Mouse (Mus musculus): ENCODE data around the gene Snx27. TPM values are rescaled to one million over a fixed set of nuclear protein-coding genes. Genes with fewer than 3 reads are reported as not detected.

Gene Snx27
- 10 to 100 TPM; 25.3 to 25.9 TPM for total RNA-seq (2021)
- long read RNA-seq, experiment 1, partial matches to known transcripts, result 0 of 4 reads
- long read RNA-seq, experiment 1, other reads (novel, unspliced or antisense), result 4 of 4 reads
- long read RNA-seq, experiment 2, full-length matches to known transcripts, result 2 of 8 reads
- long read RNA-seq, experiment 2, partial matches to known transcripts, result 0 of 8 reads
- long read RNA-seq, experiment 2, other reads (novel, unspliced or antisense), result 6 of 8 reads

- intact Hi-C loops (cut with DNase I), result loop anchor here (5.0 kb wide), 1 partner anchor 130 kb away; no protein-coding TSS in a partner anchor
- DNase-seq, result peak; percentile 83 to 84
Measured at GRCm38 (mm10) chr3:94582456-94582891, at the start of gene Snx27. TSS of gene Snx27 (minus strand) at chr3:94582716.

- intact Hi-C loops (cut with DNase I), result no loop called here
- no peak for DNase-seq
Measured at GRCm38 (mm10) chr3:94629876-94630275, 47.4 kb upstream of the Snx27 start.

- no peak for DNase-seq
- intact Hi-C loops (cut with DNase I), result no loop called here
Measured at GRCm38 (mm10) chr3:94628712-94629111, 46.2 kb upstream of the Snx27 start.

- intact Hi-C loops (cut with DNase I), result no loop called here
- DNase-seq, result no peak
Measured at GRCm38 (mm10) chr3:94624281-94624680, 41.8 kb upstream of the Snx27 start.

- DNase-seq, result no peak
- intact Hi-C loops (cut with DNase I), result no loop called here
Measured at GRCm38 (mm10) chr3:94622550-94622949, 40.0 kb upstream of the Snx27 start.

GRCm38 (mm10) chr3:94621740-94622507 lies 39.4 kb upstream of the Snx27 start:
- DNase-seq, result no peak
- intact Hi-C loops (cut with DNase I), result no loop called here

- intact Hi-C loops (cut with DNase I), result loop anchor here (5.0 kb wide), 1 partner anchor 231 kb away; no protein-coding TSS in a partner anchor
- no peak for DNase-seq
Measured at GRCm38 (mm10) chr3:94616717-94617116, 34.2 kb upstream of the Snx27 start.

GRCm38 (mm10) chr3:94613258-94613878 lies 30.9 kb upstream of the Snx27 start:
- intact Hi-C loops (cut with DNase I), result no loop called here

GRCm38 (mm10) chr3:94612274-94612673 lies 29.8 kb upstream of the Snx27 start:
- intact Hi-C loops (cut with DNase I), result no loop called here
- no peak for DNase-seq

More at GRCm38 (mm10) chr3:94613258-94613878, 30.9 kb upstream of the Snx27 start:
- peak; percentile 13 to 25 for DNase-seq

- no peak for DNase-seq
- intact Hi-C loops (cut with DNase I), result no loop called here
Measured at GRCm38 (mm10) chr3:94611834-94612233, 29.3 kb upstream of the Snx27 start.

GRCm38 (mm10) chr3:94611343-94611742 lies 28.8 kb upstream of the Snx27 start:
- intact Hi-C loops (cut with DNase I), result no loop called here
- DNase-seq, result no peak

- DNase-seq, result no peak
- intact Hi-C loops (cut with DNase I), result no loop called here
Measured at GRCm38 (mm10) chr3:94610581-94610980, 28.1 kb upstream of the Snx27 start.

GRCm38 (mm10) chr3:94609621-94610020 lies 27.1 kb upstream of the Snx27 start:
- intact Hi-C loops (cut with DNase I), result no loop called here
- DNase-seq, result no peak

GRCm38 (mm10) chr3:94601959-94602358 lies 19.4 kb upstream of the Snx27 start:
- DNase-seq, result no peak
- intact Hi-C loops (cut with DNase I), result loop anchor here (2.0 to 5.0 kb wide), 3 partner anchors 63 to 235 kb away; no protein-coding TSS in a partner anchor

- intact Hi-C loops (cut with DNase I), result no loop called here
- DNase-seq, result no peak
Measured at GRCm38 (mm10) chr3:94597224-94597779, 14.8 kb upstream of the Snx27 start.

- intact Hi-C loops (cut with DNase I), result no loop called here
- DNase-seq, result no peak
Measured at GRCm38 (mm10) chr3:94595871-94596287, 13.4 kb upstream of the Snx27 start.

- no peak for DNase-seq
- intact Hi-C loops (cut with DNase I), result no loop called here
Measured at GRCm38 (mm10) chr3:94591066-94591465, 8.6 kb upstream of the Snx27 start.

- no peak for DNase-seq
- intact Hi-C loops (cut with DNase I), result no loop called here
Measured at GRCm38 (mm10) chr3:94587962-94588361, 5.4 kb upstream of the Snx27 start.

- no peak for DNase-seq
- intact Hi-C loops (cut with DNase I), result loop anchor here (5.0 kb wide), 1 partner anchor 131 kb away; no protein-coding TSS in a partner anchor
Measured at GRCm38 (mm10) chr3:94582944-94583343, 428 bp upstream of the Snx27 start.

GRCm38 (mm10) chr3:94581793-94582455 lies 592 bp downstream of the Snx27 start:
- DNase-seq, result no peak
- intact Hi-C loops (cut with DNase I), result loop anchor here (5.0 kb wide), 1 partner anchor 130 kb away; no protein-coding TSS in a partner anchor
